Mouse (Mus musculus) c-Kit-positive CD71-positive TER-119-positive erythroid progenitor cells, embryonic 14.5 days (primary cell): ENCODE results near the gene Pcca.

ENCODE experiments used
- DNase-seq: peaks from one replicate; pipeline ENCODE4 v3.0.0-alpha.2; 2013; ENCODE audit warnings: low spot score

The Pcca gene

GRCm38 (mm10) chr14:122887278-122887677, 353.2 kb downstream of the Pcca start:
- DNase-seq = no peak

GRCm38 (mm10) chr14:122887702-122888479, 353.8 kb downstream of the Pcca start:
- DNase-seq = no peak

- no peak for DNase-seq
Measured at GRCm38 (mm10) chr14:122888480-122888872, 354.4 kb downstream of the Pcca start.

- DNase-seq = no peak
Measured at GRCm38 (mm10) chr14:122891470-122891968, 357.4 kb downstream of the Pcca start.

GRCm38 (mm10) chr14:122896106-122896505, 362.0 kb downstream of the Pcca start:
- no peak for DNase-seq

GRCm38 (mm10) chr14:122898550-122898949, 364.4 kb downstream of the Pcca start:
- no peak for DNase-seq

GRCm38 (mm10) chr14:122900679-122901078, 366.6 kb downstream of the Pcca start:
- DNase-seq = no peak

GRCm38 (mm10) chr14:122901177-122901576, 367.1 kb downstream of the Pcca start:
- DNase-seq = no peak

GRCm38 (mm10) chr14:122901715-122902114, 367.6 kb downstream of the Pcca start:
- no peak for DNase-seq

- DNase-seq = no peak
Measured at GRCm38 (mm10) chr14:122902136-122902535, 368.0 kb downstream of the Pcca start.

- no peak for DNase-seq
Measured at GRCm38 (mm10) chr14:122902884-122903283, 368.8 kb downstream of the Pcca start.

- no peak for DNase-seq
Measured at GRCm38 (mm10) chr14:122903923-122904351, 369.8 kb downstream of the Pcca start.

GRCm38 (mm10) chr14:122905007-122905406, 370.9 kb downstream of the Pcca start:
- DNase-seq = no peak

- no peak for DNase-seq
Measured at GRCm38 (mm10) chr14:122908075-122908474, 374.0 kb downstream of the Pcca start.

GRCm38 (mm10) chr14:122909368-122910091, 375.4 kb downstream of the Pcca start:
- no peak for DNase-seq

GRCm38 (mm10) chr14:122911265-122911664, 377.1 kb downstream of the Pcca start:
- DNase-seq = no peak

- peak; percentile 7 for DNase-seq
Measured at GRCm38 (mm10) chr14:122912137-122912536, 378.0 kb downstream of the Pcca start.

GRCm38 (mm10) chr14:122912812-122913498, 378.8 kb downstream of the Pcca start:
- peak; percentile 55 for DNase-seq

- no peak for DNase-seq
Measured at GRCm38 (mm10) chr14:122913657-122914056, 379.5 kb downstream of the Pcca start, which contains the start of gene Ggact. Gene Ggact, minus strand, starts transcription at chr14:122913757.

- no peak for DNase-seq
Measured at GRCm38 (mm10) chr14:122917676-122918075, 383.6 kb downstream of the Pcca start.

- DNase-seq = no peak
Measured at GRCm38 (mm10) chr14:122920011-122920410, 385.9 kb downstream of the Pcca start.

- DNase-seq = no peak
Measured at GRCm38 (mm10) chr14:122936460-122936859, 402.3 kb downstream of the Pcca start.
